Mouse (Mus musculus) heart, embryonic 11.5 days (tissue): ENCODE data around the gene Scube2. TPM values are rescaled to one million over a fixed set of nuclear protein-coding genes. Genes with fewer than 3 reads are reported as not detected.

Experiments
- ATAC-seq: fragments of 200-750 bp; cut with Nextera tagmentation; replicated peaks from 2 replicates; pipeline ENCODE4 v1.8.0; 2017; ENCODE audit warnings: moderate library complexity; ENCODE audit not compliant: insufficient number of reproducible peaks, low FRiP score, low TSS enrichment
- H3K27ac ChIP-seq: fragments of 300-500 bp; sonication (generic); 2 replicates; pipeline ENCODE4 v1.5.1; 2014; ENCODE audit warnings: mild to moderate bottlenecking, low read depth, low read length
- H3K27me3 ChIP-seq: fragments of 300-500 bp; sonication (generic); 2 replicates; pipeline ENCODE4 v1.6.1; 2014; ENCODE audit warnings: mild to moderate bottlenecking, low read length, mixed read lengths; ENCODE audit not compliant: control insufficient read depth, insufficient read depth
- H3K36me3 ChIP-seq: fragments of 300-500 bp; sonication (generic); 2 replicates; pipeline ENCODE4 v1.6.1; 2014; ENCODE audit warnings: mild to moderate bottlenecking, low read length, moderate library complexity, mixed read lengths; ENCODE audit not compliant: control insufficient read depth, insufficient read depth
- H3K4me1 ChIP-seq: fragments of 300-500 bp; sonication (generic); 2 replicates; pipeline ENCODE4 v1.6.1; 2014; ENCODE audit warnings: low read length; ENCODE audit not compliant: control insufficient read depth, insufficient read depth
- H3K4me2 ChIP-seq: fragments of 300-500 bp; sonication (generic); 2 replicates; pipeline ENCODE4 v1.6.1; 2014; ENCODE audit warnings: mild to moderate bottlenecking, moderate library complexity
- H3K4me3 ChIP-seq: fragments of 300-500 bp; sonication (generic); 2 replicates; pipeline ENCODE4 v1.5.1; 2014; ENCODE audit warnings: low read depth, low read length
- H3K9ac ChIP-seq: fragments of 300-500 bp; sonication (generic); 2 replicates; pipeline ENCODE4 v1.6.1; 2014; ENCODE audit warnings: mild to moderate bottlenecking, low read depth, low read length, moderate library complexity
- H3K9me3 ChIP-seq: fragments of 300-500 bp; sonication (generic); replicated peaks from 2 replicates; pipeline ENCODE4 v1.6.1; 2016; ENCODE audit warnings: low read length; ENCODE audit not compliant: control insufficient read depth
- WGBS: fragments of 180-500 bp; shearing (Covaris S2); extraction: QIAGEN DNeasy Blood & Tissue Kit; methylation state at CpG from one replicate; pipeline ENCODE4 v1.1.7; 2014; ENCODE audit not compliant: insufficient replicate concordance; 5-methylcytosine and 5-hydroxymethylcytosine counted together
- polyA plus RNA-seq: library from polyadenylated mRNA; unstranded; fragments of >200 nt; fragmentation: Nextera tagmentation; extraction: Ambion mirVana; gene quantifications from 2 replicates; pipeline ENCODE4 v1.2.1, GENCODE M21; 2014

The Scube2 gene
- polyA plus RNA-seq, 1 experiment from 2014 or later: 8.1 TPM

DNA sequence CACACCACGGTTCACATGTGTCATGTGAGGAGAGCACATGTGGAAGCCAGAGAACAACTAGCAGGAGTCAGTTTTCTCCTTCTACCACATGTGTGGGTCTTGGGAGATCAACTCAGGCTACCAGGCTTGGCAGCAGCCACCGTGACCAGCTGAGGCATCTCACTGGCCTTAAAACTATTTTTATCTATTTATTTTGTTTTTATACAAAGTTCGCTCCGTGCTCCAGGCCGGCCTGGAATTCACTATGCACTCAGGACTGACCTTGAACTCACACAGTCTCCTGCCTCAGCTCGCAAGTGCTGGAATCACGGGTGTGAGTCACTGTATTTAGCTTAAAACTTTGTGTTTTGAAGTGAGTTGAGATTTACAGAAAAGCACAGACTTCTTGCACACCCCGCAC lies 38.6 kb downstream of the Scube2 start:
- no peak overlapping the region for H3K4me2 ChIP-seq
- WGBS: 69% methylated on average over 8 of the region's 8 CpGs
- no peak overlapping the region for H3K27ac ChIP-seq
- H3K9me3 ChIP-seq: no peaks in the 10 kb centered on the region
- no peak overlapping the region for H3K9ac ChIP-seq
- no peaks in the 10 kb centered on the region for H3K4me1 ChIP-seq
- no peaks in the 10 kb centered on the region for H3K27me3 ChIP-seq
- no peak overlapping the region for H3K4me3 ChIP-seq
- H3K36me3 ChIP-seq: no peaks in the 10 kb centered on the region
- no peak for ATAC-seq

DNA sequence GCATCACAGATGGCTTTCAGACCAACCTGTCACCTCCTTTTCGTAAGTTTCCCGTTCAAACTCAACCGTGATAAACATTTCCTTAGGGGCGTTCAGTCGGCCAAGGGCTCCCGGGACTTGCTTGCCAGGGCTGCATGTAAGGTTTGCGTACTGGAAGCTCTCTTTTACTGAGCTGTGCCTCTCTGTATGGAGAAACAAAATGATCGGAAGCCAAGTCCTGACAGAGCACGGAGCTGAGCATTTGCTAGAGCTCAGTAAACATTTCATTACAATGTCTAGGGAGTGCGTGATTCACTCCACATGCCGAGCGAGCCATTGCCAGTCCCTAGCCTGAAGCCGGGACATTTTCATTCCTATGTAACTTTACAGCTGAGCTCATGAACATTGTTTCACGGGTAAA lies 40.2 kb downstream of the Scube2 start:
- Histone ChIP-seq H3K4me1 (no peaks in the 10 kb centered on the region), H3K9ac (no peak overlapping the region), H3K4me3 (no peak overlapping the region), H3K36me3 (no peaks in the 10 kb centered on the region), H3K27me3 (no peaks in the 10 kb centered on the region), H3K4me2 (no peak overlapping the region), H3K9me3 (no peaks in the 10 kb centered on the region), H3K27ac (no peak overlapping the region)
- ATAC-seq: no peak
- WGBS: 71% methylated on average over 14 of the region's 14 CpGs

GRCm38 (mm10) chr7:109818600-109818999 lies 46.9 kb downstream of the Scube2 start:
- Histone ChIP-seq H3K4me3 (no peak overlapping the region), H3K9ac (no peak overlapping the region), H3K36me3 (no peaks in the 10 kb centered on the region), H3K27me3 (no peaks in the 10 kb centered on the region), H3K9me3 (no peaks in the 10 kb centered on the region), H3K4me1 (no peaks in the 10 kb centered on the region), H3K27ac (no peak overlapping the region), H3K4me2 (no peak overlapping the region)
- no peak for ATAC-seq
- 74% methylated on average over 4 of the region's 4 CpGs for WGBS

- no peak for ATAC-seq
- H3K9me3 ChIP-seq: no peaks in the 10 kb centered on the region
Observed at GRCm38 (mm10) chr7:109817954-109818353, 47.5 kb downstream of the Scube2 start.

DNA sequence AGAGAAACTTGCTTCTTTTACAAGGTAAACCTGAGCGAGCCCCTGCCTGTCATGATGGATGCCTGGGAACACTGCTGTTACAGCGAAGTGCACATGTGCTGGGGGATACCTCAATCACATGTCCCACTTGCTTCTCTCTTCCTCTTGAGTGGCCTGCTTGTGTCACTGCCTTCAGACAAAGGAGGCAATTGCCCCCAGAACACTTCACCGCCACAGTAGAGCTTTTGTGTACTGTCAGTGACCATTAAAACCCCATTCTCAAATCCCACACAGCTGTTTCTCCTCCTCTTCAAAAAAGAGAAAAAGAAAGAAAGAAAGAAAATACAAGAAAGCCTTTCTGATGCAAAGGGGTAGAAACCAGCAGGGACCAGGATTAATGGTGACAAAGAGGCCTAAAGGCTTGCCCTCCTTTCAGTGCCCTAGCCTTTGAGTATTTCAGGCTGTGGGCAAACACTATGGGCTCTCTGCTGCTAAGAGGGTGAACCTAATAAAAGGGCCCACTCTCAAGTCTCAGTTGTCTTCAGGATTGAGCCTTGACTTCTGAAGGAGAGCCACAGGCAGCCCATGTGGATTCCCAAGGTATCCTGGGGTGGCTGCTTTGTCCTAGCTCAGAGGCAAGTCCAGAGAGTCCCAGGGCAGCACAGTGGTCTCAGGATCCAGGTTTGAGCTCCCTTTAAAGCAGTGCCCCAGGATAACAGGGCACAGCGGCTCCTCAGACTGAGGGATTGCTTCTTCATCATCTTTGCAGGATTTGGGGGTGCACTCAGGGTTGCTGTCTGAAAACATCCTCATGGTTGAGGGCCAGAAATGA lies 51.9 kb downstream of the Scube2 start:
- Histone ChIP-seq H3K9ac (no peak overlapping the region), H3K27ac (no peak overlapping the region), H3K4me1 (no peaks in the 10 kb centered on the region), H3K27me3 (no peaks in the 10 kb centered on the region), H3K4me3 (no peak overlapping the region), H3K36me3 (no peaks in the 10 kb centered on the region), H3K4me2 (no peak overlapping the region), H3K9me3 (no peaks in the 10 kb centered on the region)
- ATAC-seq: no peak
- 75% methylated on average over 4 of the region's 4 CpGs for WGBS

More at GRCm38 (mm10) chr7:109817954-109818353, 47.5 kb downstream of the Scube2 start:
- Histone ChIP-seq H3K27ac (no peak overlapping the region; the same call in 1 of the 2 replicates), H3K4me1 (no peaks in the 10 kb centered on the region), H3K4me3 (no peak overlapping the region), H3K4me2 (no peak overlapping the region), H3K27me3 (no peaks in the 10 kb centered on the region), H3K9ac (no peak overlapping the region), H3K36me3 (no peaks in the 10 kb centered on the region)

DNA sequence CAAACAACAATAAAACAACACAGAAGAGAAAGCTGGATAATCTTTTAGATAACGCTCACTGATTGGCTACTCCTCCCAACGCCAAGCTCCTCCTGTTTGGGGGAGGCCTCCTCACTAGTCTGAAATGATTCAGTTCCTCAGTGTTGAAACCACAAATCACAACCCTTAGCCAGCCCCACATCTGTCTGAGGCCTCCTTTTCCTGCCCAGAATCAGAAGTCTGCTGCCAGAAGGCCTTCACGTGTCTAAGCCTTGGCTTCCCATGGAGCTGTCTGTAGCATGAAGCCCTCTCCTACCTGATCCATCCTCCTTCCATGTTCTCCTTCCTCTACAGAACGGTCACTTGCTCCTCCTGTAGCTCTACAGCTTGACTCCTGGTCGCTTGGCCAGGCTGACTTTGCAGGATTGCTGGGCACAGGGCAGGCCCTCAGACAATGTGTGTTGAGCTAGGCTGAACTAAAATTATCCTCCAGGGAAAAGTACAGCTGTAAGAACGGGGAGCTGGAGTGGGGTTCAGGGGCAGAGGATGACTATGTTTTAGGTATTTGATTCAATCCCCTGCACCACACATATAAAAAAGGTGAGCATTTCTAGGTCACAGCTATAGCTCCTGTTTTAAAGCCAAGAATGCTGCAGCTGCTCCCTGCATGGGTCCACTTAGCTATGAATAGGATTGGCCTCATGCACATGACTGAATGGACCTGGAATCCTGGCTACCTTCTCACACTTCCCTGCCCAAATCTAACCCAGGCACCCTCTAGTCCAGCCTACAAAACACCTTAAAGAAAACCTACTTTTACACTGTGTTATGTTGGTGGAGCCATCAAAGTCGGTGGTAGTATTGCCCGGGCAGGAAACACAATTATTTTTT lies 57.6 kb downstream of the Scube2 start:
- 66% methylated on average over 8 of the region's 8 CpGs for WGBS
- H3K27ac ChIP-seq: no peak overlapping the region
- H3K36me3 ChIP-seq: no peaks in the 10 kb centered on the region
- no peak for ATAC-seq
- H3K27me3 ChIP-seq: no peaks in the 10 kb centered on the region
- no peaks in the 10 kb centered on the region for H3K9me3 ChIP-seq
- no peaks in the 10 kb centered on the region; the same call in 1 of the 2 replicates for H3K4me1 ChIP-seq
- no peak overlapping the region for H3K4me3 ChIP-seq
- H3K9ac ChIP-seq: no peak overlapping the region
- H3K4me2 ChIP-seq: no peak overlapping the region

GRCm38 (mm10) chr7:109804843-109805242 lies 60.6 kb downstream of the Scube2 start:
- Histone ChIP-seq H3K4me2 (no peak overlapping the region), H3K4me3 (no peak overlapping the region), H3K9ac (no peak overlapping the region), H3K4me1 (no peaks in the 10 kb centered on the region; the same call in 1 of the 2 replicates), H3K9me3 (no peaks in the 10 kb centered on the region), H3K36me3 (no peaks in the 10 kb centered on the region), H3K27me3 (no peaks in the 10 kb centered on the region), H3K27ac (no peak overlapping the region)
- no peak for ATAC-seq
- 52% methylated on average over 6 of the region's 6 CpGs for WGBS

DNA sequence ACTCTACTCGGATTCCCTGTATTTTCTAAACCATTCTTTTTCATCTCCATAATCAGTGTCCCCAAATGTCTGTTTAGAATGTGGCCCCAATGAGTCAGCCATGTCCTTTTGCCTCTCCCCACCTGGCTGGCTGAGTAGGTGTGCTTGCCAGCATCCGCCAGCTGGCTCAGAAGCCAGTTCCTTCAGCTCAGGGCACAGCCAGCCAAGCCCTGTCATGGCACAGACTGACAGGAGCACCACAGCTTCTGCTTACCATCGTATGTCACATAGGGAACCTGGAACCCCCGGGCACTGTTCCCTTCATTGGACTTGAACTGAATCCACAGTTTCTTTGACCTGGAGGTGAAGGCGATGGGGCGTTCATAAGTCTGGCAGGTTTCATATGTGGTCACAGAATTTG lies 61.1 kb downstream of the Scube2 start:
- Histone ChIP-seq H3K27me3 (no peaks in the 10 kb centered on the region), H3K4me3 (no peak overlapping the region), H3K9me3 (no peaks in the 10 kb centered on the region), H3K27ac (no peak overlapping the region), H3K4me1 (no peaks in the 10 kb centered on the region; the same call in 1 of the 2 replicates), H3K36me3 (no peaks in the 10 kb centered on the region), H3K9ac (no peak overlapping the region), H3K4me2 (no peak overlapping the region)
- WGBS: 88% methylated on average over 6 of the region's 6 CpGs
- ATAC-seq: no peak
